Mouse (Mus musculus) 3134 (cell line): ENCODE measurements around the gene 1700030K09Rik.

Experiments used
- DNase-seq: peaks from one replicate; pipeline ENCODE4 v3.0.0-alpha.2; 2011; ENCODE audit warnings: low spot score; ENCODE audit not compliant: insufficient read length; ENCODE audit errors: extremely low read depth

Gene 1700030K09Rik

DNA sequence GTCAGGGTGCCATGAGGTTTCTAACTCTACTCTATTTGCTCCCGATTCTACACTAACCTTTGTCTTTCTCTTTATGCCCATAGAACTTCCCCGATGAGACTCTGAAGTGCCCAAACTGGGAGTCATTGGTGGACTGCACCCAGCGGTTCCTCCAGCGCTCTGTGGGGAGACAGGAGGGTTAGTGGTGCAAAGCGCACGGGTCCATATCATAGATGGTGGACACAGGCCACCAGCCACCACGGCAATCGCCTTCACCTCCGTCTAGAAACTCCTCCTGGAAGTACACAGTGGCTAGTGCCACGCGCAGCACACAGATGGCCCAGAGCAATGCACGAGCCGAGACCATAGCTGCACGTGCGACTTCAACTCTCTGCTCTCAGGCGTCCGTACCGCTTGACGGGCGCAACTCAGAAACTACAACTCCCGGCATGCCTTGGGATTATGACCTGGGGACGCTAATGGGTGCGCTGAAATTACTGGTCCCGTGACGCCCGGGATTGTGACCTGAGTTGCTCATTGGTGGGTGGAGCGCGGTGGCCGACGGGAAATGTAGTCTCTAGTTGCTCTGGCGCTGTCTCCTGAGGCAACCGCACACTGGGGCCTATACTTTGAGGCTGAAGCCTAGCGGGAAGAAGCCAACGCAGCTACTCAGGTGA lies at the start of gene 1700030K09Rik, which contains the start of gene Calr3:
Gene 1700030K09Rik (plus strand): TSS at position 543 of the 656 bp plus-strand sequence.
Gene Calr3 (minus strand): TSS at position 533 of the 656 bp plus-strand sequence.
- peak; percentile 88 for DNase-seq

DNA sequence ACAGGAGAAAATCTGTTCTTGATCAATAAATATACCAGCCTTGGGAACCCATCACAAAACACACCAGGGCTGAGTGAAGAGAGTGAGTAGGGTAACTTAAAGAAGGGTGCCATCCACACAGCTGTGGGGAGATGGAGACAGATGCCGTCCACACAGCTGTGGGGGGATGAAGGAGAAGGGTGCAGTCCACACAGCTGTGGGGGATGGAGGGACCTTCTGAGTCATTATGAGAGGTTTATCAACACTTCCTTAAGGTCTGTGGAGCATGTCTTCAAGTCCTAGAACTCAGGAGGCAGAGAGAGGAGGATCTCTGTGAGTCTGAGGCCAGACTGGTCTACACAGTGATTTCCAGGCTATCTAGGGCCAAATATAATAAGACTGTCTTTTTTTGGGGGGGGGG lies 42.3 kb upstream of the 1700030K09Rik start:
- DNase-seq = no peak

DNA sequence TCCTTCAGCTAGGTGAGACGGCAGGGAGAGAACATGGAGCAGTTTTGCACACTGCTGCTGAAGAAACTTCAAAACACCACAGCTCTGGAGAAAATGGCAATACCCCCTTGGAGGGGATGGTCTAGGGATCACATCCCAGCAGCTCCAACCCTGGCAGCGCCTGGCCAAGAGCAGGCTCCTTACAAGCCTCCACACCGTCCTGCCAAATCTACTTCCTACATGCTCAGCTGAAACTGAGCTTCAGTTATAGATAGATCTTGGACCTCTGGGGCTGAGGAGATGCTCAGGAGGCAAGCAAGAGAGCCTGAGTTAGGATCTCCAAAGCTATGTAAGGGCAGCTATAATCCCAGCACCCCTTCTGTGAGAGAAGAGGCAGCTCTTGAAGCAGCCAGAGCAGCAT lies 40.7 kb upstream of the 1700030K09Rik start:
- no peak for DNase-seq

DNA sequence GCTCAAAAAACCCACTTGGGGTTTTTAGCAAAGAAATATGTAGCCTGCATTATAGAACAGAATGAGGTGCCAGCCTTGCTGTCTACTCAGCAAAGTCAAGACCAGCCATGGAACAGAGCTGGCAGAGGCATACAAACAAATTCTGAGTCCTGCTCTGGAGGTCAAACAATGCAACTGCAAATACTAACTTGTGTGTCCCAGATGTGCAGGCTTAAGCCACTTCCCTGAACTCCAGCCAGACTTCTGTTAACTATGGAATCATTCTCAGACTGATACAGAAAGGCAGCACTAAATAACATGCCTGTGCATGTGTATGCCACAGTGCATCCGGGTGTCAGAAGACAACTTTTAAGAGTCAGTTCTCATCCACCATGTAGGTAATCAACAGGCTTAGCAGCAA lies 35.8 kb upstream of the 1700030K09Rik start:
- no peak for DNase-seq

DNA sequence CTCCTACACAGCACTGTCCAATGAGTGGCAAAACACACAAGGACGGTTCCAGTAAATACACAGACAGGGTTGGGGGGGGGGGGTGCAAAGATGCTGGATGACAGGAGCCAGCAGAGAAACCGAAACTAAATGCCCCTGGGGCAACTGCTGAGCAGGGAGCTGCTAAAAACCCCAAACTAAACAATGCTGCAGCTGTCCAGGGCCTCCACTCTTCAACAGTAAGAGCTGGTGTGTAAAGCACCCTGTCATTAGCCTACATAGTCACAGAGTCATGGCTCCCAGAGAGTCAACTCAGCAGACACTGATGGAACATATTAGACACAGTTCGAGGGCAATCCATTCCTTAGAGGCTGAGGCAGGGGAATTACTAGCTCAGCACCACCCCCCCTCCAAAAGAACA lies 34.2 kb upstream of the 1700030K09Rik start:
- DNase-seq = no peak

DNA sequence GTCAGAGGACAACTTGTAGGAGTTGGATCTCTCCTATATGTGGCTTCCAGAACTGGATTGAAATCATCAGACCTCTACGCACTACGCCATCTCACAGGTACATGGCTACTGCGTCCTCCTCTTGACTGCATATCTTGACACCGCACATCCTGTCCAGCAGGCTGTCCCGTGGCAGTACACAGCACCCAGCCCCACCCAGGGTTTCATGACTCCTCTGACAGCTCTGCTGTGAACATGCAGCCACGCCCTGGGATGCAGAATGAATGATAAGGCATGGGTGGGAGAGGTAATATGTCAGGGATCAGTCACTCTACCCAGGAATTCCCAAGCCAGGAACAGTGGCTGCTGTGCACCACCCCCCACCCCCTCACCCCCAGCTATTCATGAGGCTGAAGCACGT lies 29.8 kb upstream of the 1700030K09Rik start:
- no peak for DNase-seq

DNA sequence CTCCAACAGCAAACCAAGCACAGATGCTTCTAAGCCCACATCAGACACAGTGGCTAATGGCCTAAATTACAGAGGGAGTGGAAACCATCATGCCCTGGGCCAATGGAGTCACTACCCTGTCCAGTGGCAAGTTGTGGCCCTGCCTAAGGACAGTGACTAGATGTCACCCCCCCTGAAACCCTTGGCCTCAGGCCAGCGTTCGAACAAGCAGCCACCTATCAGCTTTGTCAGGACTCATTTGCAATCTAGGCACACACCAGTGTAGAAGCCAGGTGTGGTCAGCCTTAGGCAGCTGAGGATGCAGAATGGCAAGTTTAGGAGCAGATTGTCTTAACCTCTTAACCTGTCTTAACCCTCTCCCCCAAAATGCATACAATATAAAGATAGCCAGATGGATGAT lies 28.4 kb upstream of the 1700030K09Rik start:
- DNase-seq = no peak

DNA sequence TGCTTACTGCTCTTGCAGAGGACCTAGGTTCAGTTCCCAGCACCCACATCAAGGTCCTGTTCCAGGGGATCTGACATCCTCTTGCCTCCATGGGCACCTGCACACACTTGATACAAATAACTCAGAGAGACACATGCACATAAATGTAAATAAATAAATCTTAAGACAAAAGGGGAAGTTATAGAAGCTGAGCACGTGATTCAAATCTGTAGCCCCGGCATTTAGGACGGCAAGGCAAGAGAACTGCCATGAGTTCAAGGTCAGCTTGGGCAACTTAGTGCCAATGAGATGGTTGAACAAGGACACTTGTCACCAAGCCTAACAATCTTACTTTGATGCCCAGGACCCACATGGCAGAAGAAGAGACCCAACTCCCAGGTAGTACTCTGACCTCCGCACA lies 25.6 kb upstream of the 1700030K09Rik start:
- no peak for DNase-seq

DNA sequence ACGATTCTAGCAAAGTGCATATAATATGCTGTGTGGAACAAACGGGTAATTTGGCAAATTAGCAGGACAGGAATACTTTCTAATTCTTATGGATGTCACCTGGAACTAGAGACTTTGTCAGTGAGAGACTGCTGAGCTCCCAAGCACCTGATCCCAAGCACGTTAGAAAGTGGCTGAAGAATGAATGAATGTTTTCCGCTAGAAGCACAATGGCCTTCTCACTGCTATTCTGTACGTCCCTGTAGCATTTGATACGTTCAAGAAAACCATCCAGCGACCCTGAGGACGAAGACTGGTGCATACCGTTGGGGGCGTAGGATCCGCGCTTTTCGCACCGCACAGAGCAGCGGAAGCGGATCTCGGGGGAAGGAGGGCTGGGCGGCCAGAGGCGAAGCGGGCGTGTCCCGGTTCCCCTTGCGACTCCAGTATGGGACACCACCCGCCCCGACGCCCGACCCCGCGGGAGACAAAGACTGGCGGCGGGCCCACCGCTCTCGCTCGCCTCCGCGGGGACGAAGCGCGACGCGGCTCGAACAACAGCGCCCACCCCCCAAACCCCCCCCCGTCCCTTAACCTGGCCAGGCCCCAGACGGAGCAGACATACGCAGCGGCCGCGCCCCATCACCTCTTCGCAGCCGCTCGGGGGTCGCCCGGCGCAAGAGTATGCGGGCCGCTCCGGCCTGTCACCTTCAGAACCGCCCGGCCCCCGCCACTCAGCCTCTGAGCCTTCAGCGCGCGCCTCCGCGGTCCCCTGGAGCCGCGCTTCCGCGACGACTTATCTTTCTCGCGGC lies 22.9 kb upstream of the 1700030K09Rik start:
- DNase-seq = peak; percentile 48

DNA sequence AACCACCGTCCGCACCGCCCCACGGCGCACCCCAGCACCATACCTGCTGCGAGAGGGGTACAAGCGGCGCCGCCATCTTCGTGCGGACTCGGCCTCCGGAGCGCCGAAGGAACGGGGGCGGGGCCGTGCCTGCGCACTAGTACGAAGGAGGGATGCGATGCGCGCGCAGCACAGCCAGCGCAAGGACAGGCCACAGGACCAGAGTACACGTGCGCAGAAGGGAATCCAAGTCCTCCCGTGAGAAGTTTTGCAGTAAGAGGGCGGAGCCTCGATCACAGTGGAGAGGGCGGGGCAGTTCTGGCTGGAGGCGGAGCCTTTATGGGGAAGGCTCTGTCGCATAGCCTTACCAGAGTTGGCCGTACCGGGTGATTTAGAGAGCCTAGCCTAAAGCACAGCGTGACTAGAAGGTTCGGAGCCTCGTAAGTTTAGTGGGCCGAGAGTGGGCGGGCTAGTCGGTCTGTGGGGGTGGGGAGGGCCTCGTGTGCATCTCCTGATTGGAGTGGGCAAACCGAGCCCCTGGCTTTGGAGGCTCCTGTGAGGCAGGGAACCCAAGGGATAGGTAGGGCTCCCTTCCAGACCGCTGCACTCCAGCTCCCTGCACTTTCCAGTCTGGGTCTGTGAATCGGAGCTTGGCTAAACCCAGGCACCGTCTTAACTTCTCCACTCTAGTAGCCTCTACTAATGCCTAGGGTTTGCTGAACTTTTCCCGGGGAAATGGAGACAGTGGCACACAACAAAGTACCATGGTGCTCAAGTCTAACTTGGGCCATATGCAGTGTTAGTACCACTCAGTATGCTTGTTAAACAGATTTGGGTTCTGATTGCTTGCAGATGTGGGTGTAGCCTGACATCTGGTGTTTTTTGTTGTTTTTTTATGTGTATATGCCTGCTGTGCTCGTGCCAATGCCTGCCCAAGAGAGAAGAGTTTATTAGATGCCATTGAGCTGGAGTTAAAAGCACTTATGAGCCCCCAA lies 22.0 kb upstream of the 1700030K09Rik start, which contains the start of gene Eps15l1:
Gene Eps15l1 (minus strand): TSS at position 99 of the 974 bp plus-strand sequence.
- peak; percentile 95 for DNase-seq

DNA sequence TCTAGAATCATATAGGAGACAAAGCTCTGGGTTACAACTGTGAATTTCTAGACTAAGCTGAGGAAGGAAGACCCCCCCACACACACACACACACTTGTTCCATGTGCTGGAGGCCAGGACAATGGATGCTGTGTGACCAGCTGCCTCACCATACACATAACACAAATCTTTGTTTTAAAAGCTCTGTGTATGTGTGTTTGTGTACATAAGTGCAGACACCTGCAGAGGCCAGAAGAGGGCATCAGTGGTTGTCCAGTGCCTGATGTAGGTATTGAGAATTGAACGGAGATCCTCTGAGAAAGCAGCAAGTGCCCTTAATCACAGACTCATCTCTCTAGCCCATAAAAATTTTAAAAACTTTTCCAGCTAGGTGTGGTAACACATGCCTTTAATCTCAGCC lies 20.8 kb upstream of the 1700030K09Rik start:
- DNase-seq = no peak

DNA sequence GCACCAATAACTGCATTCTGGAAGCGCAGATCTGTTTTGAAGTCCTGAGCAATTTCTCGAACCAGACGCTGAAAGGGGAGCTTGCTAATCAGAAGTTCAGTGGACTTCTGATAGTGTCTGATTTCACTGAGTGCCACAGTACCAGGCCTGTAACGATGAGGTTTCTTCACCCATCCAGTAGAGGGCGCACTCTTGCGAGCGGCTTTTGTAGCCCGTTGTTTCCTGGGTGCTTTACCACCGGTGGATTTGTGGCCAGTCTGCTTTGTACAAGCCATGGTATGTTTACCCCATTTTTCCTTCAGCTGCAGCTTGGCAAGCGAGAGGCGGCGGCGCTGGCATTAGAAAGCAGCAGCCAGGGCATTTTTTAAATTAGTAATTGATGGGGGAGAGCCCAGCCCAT lies 14.0 kb upstream of the 1700030K09Rik start:
- no peak for DNase-seq

DNA sequence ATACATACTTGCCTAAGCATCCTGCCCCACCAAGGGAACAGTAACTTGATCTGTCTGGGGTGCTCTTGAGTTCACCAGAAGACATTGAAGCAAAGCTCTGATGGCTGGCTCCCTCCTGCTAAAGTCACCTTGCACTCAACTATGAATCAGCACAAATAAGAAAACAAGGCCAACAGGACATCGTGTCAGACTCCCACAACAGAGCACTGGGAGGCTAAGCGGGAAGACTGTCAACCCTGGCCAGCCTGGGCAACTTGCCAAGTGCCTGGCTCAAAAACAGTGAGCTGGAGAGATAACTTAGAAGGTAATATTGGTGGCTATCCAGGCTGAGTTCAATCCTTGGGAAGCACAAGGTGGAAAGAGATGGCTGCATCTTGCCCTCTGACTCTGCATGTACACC lies 8.7 kb upstream of the 1700030K09Rik start:
- DNase-seq = peak; percentile 48

DNA sequence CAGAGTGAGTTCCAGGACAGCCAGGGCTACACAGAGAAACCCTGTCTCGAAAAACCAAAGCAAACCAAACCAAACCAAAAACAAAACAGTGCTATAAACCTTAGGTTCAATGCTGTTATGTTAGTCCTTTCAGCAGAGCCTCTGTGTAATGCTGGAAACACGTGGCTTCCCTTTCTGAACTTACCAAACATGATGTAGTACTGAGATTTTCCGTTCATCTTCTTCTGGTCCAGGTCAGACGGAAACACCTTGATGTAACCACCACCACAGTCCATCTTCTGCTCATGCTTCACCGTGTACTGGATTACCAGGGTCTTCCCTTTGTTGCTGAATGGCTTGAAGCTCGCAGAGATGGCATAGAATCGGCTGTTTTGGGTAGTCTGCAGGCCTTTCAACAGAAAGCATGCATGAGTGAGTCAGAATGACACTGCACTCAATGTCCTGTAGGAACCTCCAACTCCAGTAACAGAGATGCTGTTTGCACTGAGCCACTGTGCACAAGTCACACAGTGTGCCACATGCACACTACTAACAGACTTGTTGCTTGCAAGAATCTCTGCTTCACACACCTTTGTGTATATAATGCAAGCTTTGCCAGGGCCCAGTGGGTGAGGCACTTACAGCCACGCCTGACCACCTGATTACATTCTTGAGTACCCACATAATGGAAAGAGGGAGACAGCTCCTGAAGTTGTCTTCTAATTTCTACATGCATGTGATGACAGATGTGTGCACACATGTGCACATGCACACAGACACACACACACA lies 5.2 kb upstream of the 1700030K09Rik start:
- DNase-seq = no peak

DNA sequence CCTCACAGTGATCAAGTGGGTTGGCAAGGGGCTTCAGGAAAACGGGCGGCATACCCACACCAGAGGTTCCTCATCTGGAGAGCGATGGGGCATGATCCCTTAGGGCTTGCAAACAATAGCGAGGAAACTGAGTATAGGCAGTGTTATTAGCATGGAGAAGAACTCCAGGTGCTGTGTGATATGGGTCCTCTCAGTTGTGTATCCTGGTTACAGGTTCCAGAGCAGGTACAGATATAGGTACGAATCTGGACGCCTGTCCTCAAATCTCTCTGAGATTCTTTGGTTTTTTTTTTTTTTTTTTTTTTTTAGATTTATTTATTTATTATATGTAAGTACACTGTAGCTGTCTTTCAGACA lies 292 bp downstream of the 1700030K09Rik start:
- DNase-seq = no peak

DNA sequence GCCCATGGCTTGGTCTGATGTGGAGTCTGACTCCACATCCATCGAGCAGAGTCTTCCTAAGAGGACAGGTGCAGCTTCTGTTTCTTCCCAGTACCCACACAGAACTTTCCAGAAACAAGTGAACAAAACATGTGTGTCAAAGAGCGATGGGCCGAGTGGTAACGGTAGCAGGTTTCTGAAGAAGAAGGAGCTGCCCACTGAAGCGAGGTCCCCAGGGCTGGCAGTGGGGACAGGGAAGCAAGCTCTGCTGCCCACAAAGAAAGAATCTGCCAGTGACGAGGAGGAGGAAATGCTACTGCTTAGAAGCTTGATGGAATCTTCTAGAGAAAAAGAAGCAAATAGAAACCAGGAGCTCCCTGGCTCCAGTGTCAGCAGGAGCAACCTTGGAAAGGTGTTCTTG lies 1.4 kb downstream of the 1700030K09Rik start:
- DNase-seq = no peak

DNA sequence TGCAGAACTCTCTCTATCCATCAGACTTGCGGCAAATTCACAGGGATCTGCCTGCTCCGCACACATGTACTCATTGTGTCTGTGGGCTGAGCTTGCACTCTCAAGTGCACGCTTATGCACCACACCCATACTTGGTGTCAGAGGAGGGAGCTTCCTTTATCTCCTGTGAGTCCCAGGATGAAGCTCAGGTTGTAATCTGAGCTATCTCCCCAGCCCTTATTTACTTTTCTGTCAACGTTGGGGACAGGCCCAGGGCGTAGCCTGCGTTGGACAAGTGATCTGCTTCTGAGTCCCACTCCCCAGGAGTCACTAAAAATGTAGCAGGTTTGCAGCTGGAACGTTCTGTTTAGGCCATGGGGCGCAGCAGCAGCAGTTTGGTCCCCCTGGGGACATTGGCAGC lies 7.8 kb downstream of the 1700030K09Rik start:
- DNase-seq = no peak

DNA sequence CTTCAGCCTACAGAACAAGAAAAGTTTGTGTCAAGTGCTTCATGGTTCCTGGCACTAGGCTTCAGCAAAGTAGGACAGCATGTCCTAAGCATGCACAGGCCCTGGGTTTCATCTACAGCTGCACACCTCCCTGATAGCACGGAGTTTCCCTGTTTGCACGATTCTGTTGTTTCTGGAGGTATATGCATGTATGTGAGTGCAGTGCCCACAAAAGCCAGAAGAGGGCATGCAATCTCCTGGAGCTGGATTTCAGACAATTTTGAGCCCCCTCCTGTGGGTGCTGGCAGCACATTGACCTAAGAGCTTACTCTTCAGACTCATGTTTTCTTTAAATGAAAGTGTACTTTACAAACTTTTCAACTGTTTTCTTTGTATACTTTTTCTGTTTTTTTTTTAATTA lies 10.2 kb downstream of the 1700030K09Rik start:
- DNase-seq = no peak

DNA sequence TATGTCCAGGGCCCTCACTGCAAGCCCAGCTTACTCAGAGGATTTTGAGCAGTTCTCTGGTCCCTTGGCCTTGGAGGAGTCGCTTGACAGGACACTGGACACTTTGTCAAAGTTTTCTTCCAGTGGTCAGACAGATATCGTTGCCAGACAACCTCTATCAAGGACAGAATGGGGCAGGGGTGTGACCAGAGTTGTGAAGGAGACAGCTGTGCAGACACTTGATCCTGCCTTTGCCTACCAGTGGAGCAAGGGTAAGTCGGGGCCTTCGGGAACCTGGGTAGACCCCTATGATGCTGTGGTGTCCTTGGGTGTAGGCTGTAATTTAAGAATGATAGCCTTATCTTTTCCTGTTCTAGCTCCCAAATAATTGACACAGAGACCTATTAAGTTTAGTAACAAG lies 11.6 kb downstream of the 1700030K09Rik start:
- no peak for DNase-seq

DNA sequence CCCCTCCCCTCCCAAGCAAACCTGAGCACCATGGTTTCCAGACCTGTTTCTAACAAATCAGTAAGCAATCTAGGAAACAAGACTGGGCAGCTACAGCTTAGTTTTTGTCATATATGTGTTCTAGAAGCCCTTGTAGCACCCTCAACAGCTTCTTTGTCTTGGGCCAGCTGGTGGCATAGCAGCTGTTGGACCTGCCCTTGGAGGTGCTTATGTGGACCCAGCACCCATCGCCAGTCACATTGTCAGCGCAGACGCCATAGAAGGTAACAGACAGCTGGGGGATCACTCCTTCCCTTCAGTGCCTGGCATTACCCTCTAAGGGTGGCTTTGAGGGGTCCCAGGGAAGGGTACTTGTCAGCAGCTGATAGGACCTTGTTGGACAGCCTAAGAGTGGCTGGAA lies 14.1 kb downstream of the 1700030K09Rik start:
- no peak for DNase-seq
